Mouse (Mus musculus) left cerebral cortex, postnatal 14 days (tissue): ENCODE data around the gene Entpd1. TPM values are rescaled to one million over a fixed set of nuclear protein-coding genes. Genes with fewer than 3 reads are reported as not detected.
A peak's percentile ranks its signal among the peaks of the same experiment; 100 is the strongest.
"Not testable (repeated sequence)": the region's sequence is repeated elsewhere in the genome, so short reads cannot be mapped to it uniquely, and the experiment has no call there.

ENCODE experiments used
- DNase-seq, 2 experiments: peaks; one replicate each; pipeline ENCODE4 v3.0.0; 2021 to 2022; ENCODE audit warnings: low spot score in 2 of 2, mixed read lengths in 1 of 2
- intact Hi-C: fragments of 180-260 bp; cut with DNase I; formaldehyde crosslinking; loops from one replicate; pipeline ENCODE4 v1.15.1; 2025
- long read RNA-seq, 2 experiments: library from polyadenylated mRNA; stranded (forward); transcript quantifications; one replicate each; pipeline ENCODE4 v2.0.0; 2021
- total RNA-seq, 2 experiments: library from RNA; stranded (reverse); gene quantifications; 2 replicates each; pipeline ENCODE4 v1.2.3; 2021

The Entpd1 gene
- 10 to 100 TPM; 15.3 to 17.4 TPM for total RNA-seq
- long read RNA-seq, experiment 1, full-length matches to known transcripts, result 9 of 13 reads
- long read RNA-seq, experiment 1, partial matches to known transcripts, result 1 of 13 reads
- long read RNA-seq, experiment 1, other reads (novel, unspliced or antisense), result 3 of 13 reads
- long read RNA-seq, experiment 2, full-length matches to known transcripts, result 4 of 9 reads
- long read RNA-seq, experiment 2, partial matches to known transcripts, result 0 of 9 reads
- long read RNA-seq, experiment 2, other reads (novel, unspliced or antisense), result 5 of 9 reads

GRCm38 (mm10) chr19:40611830-40612506, at the start of gene Entpd1, which contains the start of gene Tctn3:
Entpd1 (plus strand) TSS chr19:40612366.
Tctn3 (minus strand) TSS chr19:40612233.
- intact Hi-C loops, result loop anchor here (1.0 kb wide), 1 partner anchor 109 kb away; no protein-coding TSS in a partner anchor
- DNase-seq, result peak; percentile 96 to 97

- intact Hi-C loops, result no loop called here
- DNase-seq, result no peak
Measured at GRCm38 (mm10) chr19:40563880-40564645, 48.1 kb upstream of the Entpd1 start.

GRCm38 (mm10) chr19:40567616-40568015, 44.5 kb upstream of the Entpd1 start:
- intact Hi-C loops, result no loop called here
- DNase-seq, result no peak

- no peak for DNase-seq
- intact Hi-C loops, result no loop called here
Measured at GRCm38 (mm10) chr19:40570726-40571125, 41.4 kb upstream of the Entpd1 start.

GRCm38 (mm10) chr19:40575438-40575837, 36.7 kb upstream of the Entpd1 start:
- no peak for DNase-seq
- intact Hi-C loops, result no loop called here

GRCm38 (mm10) chr19:40580902-40581301, 31.3 kb upstream of the Entpd1 start:
- no peak for DNase-seq
- intact Hi-C loops, result loop anchor here (10.0 kb wide), 2 partner anchors 254 to 434 kb away; partner anchors contain the start of gene Ccnj

- intact Hi-C loops, result loop anchor here (10.0 kb wide), 2 partner anchors 253 to 433 kb away; partner anchors contain the start of gene Ccnj
- DNase-seq, result no peak
Measured at GRCm38 (mm10) chr19:40581662-40582061, 30.5 kb upstream of the Entpd1 start.

- DNase-seq, result no peak
- intact Hi-C loops, result loop anchor here (10.0 kb wide), 2 partner anchors 248 to 428 kb away; partner anchors contain the start of gene Ccnj
Measured at GRCm38 (mm10) chr19:40586908-40587307, 25.3 kb upstream of the Entpd1 start.

- DNase-seq, result peak in 1 of 2 experiments; percentile 28
- intact Hi-C loops, result loop anchor here (10.0 kb wide), 2 partner anchors 247 to 427 kb away; partner anchors contain the start of gene Ccnj
Measured at GRCm38 (mm10) chr19:40587491-40588292, 24.5 kb upstream of the Entpd1 start.

GRCm38 (mm10) chr19:40588293-40588654, 23.9 kb upstream of the Entpd1 start, which contains the start of gene Aldh18a1:
Aldh18a1 (minus strand) TSS chr19:40588463.
- intact Hi-C loops, result loop anchor here (10.0 kb wide), 2 partner anchors 247 to 427 kb away; partner anchors contain the start of gene Ccnj
- DNase-seq, result peak; percentile 94 to 97

- DNase-seq, result peak; percentile 90 to 91
- intact Hi-C loops, result loop anchor here (10.0 kb wide), 2 partner anchors 246 to 426 kb away; partner anchors contain the start of gene Ccnj
Measured at GRCm38 (mm10) chr19:40588847-40589529, 23.2 kb upstream of the Entpd1 start.

- intact Hi-C loops, result loop anchor here (10.0 kb wide), 2 partner anchors 245 to 425 kb away; partner anchors contain the start of gene Ccnj
Measured at GRCm38 (mm10) chr19:40589530-40589880, 22.7 kb upstream of the Entpd1 start.

GRCm38 (mm10) chr19:40595231-40595630, 16.9 kb upstream of the Entpd1 start:
- intact Hi-C loops, result no loop called here
- DNase-seq, result no peak

More at GRCm38 (mm10) chr19:40589530-40589880, 22.7 kb upstream of the Entpd1 start:
- DNase-seq, result no peak

- intact Hi-C loops, result no loop called here
- DNase-seq, result no peak
Measured at GRCm38 (mm10) chr19:40595831-40596230, 16.3 kb upstream of the Entpd1 start.

GRCm38 (mm10) chr19:40600846-40601245, 11.3 kb upstream of the Entpd1 start:
- intact Hi-C loops, DNase-seq: not testable (repeated sequence)

GRCm38 (mm10) chr19:40601870-40602269, 10.3 kb upstream of the Entpd1 start:
- DNase-seq, result no peak
- intact Hi-C loops, result no loop called here

- no peak for DNase-seq
- intact Hi-C loops, result no loop called here
Measured at GRCm38 (mm10) chr19:40605189-40605588, 7.0 kb upstream of the Entpd1 start.

GRCm38 (mm10) chr19:40607676-40608075, 4.5 kb upstream of the Entpd1 start:
- intact Hi-C loops, result no loop called here
- DNase-seq, result no peak
